Mouse (Mus musculus) right cerebral cortex, adult 18-20 months (tissue): ENCODE measurements around the gene Tpx2.
A peak's percentile ranks its signal among the peaks of the same experiment; 100 is the strongest.

Experiments
- DNase-seq: peaks from one replicate; pipeline ENCODE4 v3.0.0; 2022; ENCODE audit warnings: mixed read lengths

Tpx2 gene

DNA sequence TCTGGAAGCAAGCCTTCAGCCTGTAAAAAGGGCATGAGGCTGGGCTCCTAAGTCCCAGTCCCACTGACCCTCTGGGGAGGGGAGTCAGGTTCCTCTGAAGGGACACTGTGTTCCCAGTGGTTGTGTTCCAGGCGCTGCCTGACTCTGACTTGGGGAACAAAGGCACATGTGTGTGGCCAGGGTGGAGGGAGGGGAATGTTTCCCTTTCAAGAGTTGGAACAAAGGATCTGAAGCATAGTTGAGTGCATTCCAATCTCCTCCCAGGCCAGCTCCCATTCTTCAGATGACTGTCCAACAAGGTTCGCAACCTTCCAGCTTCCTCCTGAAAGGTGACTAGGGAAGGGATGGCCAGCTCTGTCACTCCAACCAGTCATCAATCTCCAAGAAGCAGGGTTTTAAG is 27.4 kb upstream of the Tpx2 start:
- DNase-seq = peak; percentile 77

DNA sequence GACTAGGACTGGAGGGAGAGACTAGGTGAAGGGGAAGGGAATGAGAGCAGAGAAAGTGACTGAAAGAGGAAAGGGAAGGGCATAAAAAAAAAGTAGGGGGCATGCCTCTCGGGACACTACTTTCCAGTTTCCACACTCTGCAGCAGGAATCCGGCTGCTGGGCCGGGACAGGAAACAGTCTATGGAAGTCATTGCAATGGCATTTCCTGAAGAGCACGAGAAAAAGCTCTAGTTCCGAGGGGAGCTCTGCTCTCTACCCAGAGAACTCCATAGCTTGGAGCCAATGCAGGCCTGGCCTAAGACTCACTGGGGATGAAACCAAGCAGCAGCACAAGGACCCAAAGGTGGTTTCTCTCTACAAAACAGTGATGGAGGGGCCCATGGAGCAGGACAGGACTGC is 26.7 kb upstream of the Tpx2 start:
- DNase-seq = no peak

DNA sequence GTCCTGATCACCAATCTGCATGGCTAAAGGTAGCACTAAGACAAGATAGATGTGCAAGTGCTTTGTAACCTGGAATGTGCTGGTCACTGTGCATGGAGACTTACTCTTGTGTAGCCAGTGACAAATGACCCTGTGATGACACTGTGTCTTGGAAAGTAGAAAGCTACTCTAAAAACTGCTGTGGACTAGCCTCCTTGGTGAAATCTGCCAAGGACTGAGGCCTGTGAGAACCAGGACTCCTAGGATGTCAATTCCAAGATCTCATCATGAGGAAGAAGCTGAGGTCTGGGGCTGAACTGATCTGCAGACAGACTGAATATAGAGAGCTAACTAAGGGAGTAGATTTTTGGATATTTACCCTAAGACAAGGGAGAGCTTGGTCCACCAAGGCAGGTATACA is 26.2 kb upstream of the Tpx2 start:
- no peak for DNase-seq

GRCm38 (mm10) chr2:152823770-152824169 is 24.0 kb upstream of the Tpx2 start:
- no peak for DNase-seq

- no peak for DNase-seq
Measured at GRCm38 (mm10) chr2:152824438-152825167, 23.2 kb upstream of the Tpx2 start.

GRCm38 (mm10) chr2:152825168-152825697 is 22.5 kb upstream of the Tpx2 start:
- DNase-seq = no peak

- DNase-seq = no peak
Measured at GRCm38 (mm10) chr2:152825713-152826112, 22.1 kb upstream of the Tpx2 start.

DNA sequence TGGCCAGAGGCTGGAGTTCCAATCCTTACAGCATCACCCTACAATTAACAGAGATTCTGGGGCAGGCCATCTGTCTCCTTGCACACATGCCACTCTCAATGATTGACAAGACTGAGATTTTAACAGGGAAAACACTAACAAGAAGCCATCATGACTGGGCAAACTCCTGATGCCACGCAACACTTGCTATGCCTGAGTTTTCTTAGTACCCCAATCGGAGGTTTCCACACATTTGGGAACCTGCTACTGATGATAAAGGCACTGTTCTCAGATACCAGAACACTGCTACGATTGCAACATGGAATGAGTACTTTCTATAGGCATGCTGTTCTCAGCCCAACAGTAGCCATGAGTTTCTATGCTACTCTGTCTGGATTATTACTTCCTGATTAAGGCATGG is 21.3 kb upstream of the Tpx2 start:
- no peak for DNase-seq

GRCm38 (mm10) chr2:152827321-152828010 is 20.3 kb upstream of the Tpx2 start:
- no peak for DNase-seq

DNA sequence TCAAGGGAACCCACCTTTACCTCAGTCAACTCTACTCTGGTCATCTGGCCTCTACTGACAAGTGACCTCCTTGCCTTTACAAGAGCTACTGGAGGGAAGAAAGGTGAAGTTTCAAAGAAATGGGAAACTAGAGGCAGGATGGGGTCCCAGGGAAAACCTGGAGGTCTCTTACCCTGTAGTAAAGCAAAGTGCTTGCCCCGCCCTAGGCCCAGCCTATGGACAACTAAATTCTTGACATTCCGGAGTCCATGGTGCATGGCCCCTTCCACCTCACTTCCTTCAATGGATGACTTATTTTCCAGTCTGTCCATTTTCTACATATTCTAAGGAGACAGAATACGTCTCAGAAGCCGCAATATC is 19.8 kb upstream of the Tpx2 start:
- DNase-seq = no peak

DNA sequence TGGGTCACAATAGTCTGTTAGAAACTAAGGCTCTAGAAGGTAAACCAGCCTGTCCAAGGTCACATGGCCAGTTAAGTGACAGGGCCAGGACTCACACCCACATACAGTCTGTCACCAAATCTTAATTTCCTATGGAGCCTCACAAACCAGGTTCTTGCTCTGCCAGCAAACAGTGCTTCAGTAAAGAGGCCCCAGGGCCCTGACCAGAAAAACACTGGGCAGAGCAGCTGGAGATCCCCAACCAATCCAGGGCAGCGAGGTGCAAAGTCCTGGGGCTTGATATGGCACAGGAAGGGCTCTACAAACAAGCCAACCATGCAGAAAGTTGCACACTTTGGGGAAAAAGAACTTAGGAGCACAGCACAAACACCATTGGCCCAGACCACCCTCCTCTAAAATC is 19.2 kb upstream of the Tpx2 start:
- DNase-seq = no peak

DNA sequence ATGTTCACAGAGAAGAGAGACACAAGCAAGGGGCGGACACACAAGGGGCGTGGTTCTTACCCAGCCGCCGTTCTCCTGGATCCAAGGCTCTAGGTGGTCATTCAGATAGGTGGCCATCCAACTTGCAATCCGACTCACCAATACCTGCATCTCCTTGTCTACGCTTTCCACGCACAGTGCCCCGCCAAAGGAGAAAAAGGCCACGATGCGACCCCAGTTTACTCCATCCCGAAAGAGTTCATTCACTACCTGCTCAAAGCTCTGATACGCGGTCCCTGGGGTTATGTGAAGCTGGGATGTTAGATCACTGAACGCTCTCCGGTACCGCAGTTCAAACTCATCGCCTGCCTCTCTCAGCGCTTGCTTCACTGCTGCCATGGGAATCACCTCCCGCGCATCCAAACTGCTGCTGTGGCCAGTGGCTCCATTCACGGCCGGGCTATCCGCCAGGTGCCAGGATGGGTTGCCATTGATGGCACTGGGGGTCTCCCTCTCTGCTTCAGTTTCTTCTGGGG is 18.3 kb upstream of the Tpx2 start:
- DNase-seq = no peak

DNA sequence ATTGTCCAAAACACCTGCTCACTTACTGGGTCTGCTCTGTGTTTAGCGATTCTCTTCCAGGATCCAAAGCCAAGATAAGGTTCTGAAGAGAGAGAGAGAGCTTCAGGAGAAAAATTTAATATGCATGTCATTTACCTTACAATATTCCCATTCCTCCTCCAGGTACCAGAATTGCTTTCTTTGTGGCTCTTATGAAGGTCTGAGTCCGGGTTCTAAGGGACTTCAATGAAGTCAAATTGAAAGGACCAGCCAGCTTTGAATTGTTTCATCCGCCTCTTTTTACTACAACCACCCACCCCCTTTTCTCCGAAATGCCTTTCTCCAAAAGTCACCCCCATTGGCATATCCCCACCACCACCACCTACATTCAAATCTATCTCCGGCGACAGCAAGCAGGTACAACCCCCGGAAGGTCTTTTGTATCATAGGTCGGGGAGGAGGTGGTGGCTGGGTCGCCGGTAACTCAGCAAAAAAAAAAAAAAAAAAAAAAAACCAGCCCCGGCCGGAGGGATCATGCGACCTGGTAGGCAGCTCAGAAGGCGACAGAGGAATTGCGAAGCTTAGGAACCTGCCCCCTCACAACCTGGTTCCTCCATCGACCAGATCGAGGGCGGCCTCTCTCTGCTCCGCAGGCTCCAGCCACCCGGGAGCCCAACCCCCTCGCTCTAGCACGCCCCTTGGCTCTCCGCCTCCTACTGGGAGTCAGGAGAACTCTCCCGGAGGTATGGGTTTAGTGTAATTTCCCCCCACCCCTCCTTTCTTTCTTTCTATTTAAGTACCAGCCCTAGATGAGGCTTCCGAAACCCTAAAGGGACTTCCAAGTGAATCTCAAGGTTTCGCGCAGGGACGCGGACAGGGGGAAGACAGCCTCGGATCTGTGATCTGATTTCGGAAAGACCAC is 17.5 kb upstream of the Tpx2 start:
- peak; percentile 92 for DNase-seq

GRCm38 (mm10) chr2:152831019-152831878 is 16.5 kb upstream of the Tpx2 start, which contains the start of gene Bcl2l1:
Bcl2l1 (minus strand) TSS chr2:152831728.
- peak; percentile 99 for DNase-seq

- no peak for DNase-seq
Measured at GRCm38 (mm10) chr2:152839256-152839655, 8.5 kb upstream of the Tpx2 start.

DNA sequence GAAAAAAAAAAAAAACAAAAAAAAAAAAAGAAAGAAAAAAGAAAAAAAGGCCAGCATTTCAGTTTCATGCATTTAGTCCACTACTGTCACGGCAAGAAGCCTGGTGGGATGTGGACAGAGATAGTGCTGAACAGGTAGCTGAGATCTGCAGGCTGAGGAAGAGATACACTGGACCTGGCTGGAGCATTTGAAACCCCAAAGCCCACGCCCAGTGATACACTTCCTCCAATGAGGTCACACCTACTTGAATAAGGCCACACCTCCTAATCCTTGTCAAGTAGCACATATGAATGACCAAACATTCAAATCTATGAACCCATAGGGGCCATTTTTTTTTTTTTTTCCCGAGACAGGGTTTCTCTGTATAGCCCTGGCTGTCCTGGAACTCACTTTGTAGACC is 5.0 kb upstream of the Tpx2 start:
- DNase-seq = no peak

GRCm38 (mm10) chr2:152847057-152847814 is 528 bp upstream of the Tpx2 start:
- no peak for DNase-seq

- DNase-seq = no peak
Measured at GRCm38 (mm10) chr2:152848466-152848865, 702 bp downstream of the Tpx2 start.

GRCm38 (mm10) chr2:152859501-152859900 is 11.7 kb downstream of the Tpx2 start:
- no peak for DNase-seq

DNA sequence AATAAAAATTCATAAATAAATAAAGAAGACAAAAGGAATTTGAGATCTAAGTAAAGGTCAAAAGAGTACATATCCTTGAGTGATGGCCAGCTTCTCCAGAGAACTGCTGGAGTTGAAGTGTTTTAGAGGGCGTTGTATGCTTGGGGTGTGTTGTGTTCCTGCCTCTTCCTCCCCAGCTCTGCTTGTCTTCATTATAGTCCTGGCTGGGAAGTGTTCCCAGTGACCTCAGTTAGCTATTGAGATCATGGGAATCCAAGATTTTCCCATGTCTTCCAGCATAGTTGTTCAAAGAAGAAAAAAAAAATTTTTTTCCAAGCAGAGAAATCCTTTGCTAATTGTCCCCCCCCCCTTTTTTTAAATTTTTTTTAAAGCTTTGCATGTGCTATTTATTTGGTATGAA is 14.1 kb downstream of the Tpx2 start:
- no peak for DNase-seq

GRCm38 (mm10) chr2:152862638-152863037 is 14.9 kb downstream of the Tpx2 start:
- DNase-seq = no peak
